Mouse (Mus musculus) liver, embryonic 11.5 days (tissue): ENCODE measurements around the gene Kri1. TPM values are rescaled to one million over a fixed set of nuclear protein-coding genes. Genes with fewer than 3 reads are reported as not detected.
"Not testable (repeated sequence)": the region's sequence is repeated elsewhere in the genome, so short reads cannot be mapped to it uniquely, and the experiment has no call there.

Experiments
- ATAC-seq: fragments of 200-750 bp; cut with Nextera tagmentation; replicated peaks from 2 replicates; pipeline ENCODE4 v1.8.0; 2017; ENCODE audit warnings: moderate number of reproducible peaks, mild to moderate bottlenecking, moderate TSS enrichment, moderate library complexity; ENCODE audit not compliant: low FRiP score
- DNase-seq: peaks from one replicate; pipeline ENCODE4 v3.0.0-alpha.2; 2017; ENCODE audit warnings: low spot score
- H3K27ac ChIP-seq: fragments of 300-500 bp; sonication (generic); 2 replicates; pipeline ENCODE4 v1.5.1; 2014; ENCODE audit warnings: mild to moderate bottlenecking, low read depth, low read length, control low read depth
- H3K27me3 ChIP-seq: fragments of 300-500 bp; sonication (generic); replicated peaks from 2 replicates; pipeline ENCODE4 v1.6.1; 2014; ENCODE audit warnings: low read length, mixed read lengths; ENCODE audit not compliant: control insufficient read depth, insufficient read depth
- H3K36me3 ChIP-seq: fragments of 300-500 bp; sonication (generic); 2 replicates; pipeline ENCODE4 v1.6.1; 2014; ENCODE audit warnings: mild to moderate bottlenecking, low read length, moderate library complexity, mixed read lengths; ENCODE audit not compliant: control insufficient read depth, insufficient read depth
- H3K4me1 ChIP-seq: fragments of 300-500 bp; sonication (generic); replicated peaks from 2 replicates; pipeline ENCODE4 v1.6.1; 2014; ENCODE audit warnings: low read length, mixed read lengths; ENCODE audit not compliant: control insufficient read depth, insufficient read depth
- H3K4me2 ChIP-seq: fragments of 300-500 bp; sonication (generic); 2 replicates; pipeline ENCODE4 v1.6.1; 2014; ENCODE audit warnings: mild to moderate bottlenecking, control low read depth, moderate library complexity
- H3K4me3 ChIP-seq: fragments of 300-500 bp; sonication (generic); 2 replicates; pipeline ENCODE4 v1.5.1; 2014; ENCODE audit warnings: low read depth, low read length, control low read depth
- H3K9ac ChIP-seq: fragments of 300-500 bp; sonication (generic); 2 replicates; pipeline ENCODE4 v1.6.1; 2014; ENCODE audit warnings: low read depth, low read length, control low read depth
- H3K9me3 ChIP-seq: fragments of 300-500 bp; sonication (generic); 2 replicates; pipeline ENCODE4 v1.6.1; 2016; ENCODE audit warnings: low read length, inconsistent platforms, mixed read lengths; ENCODE audit not compliant: control insufficient read depth
- WGBS: fragments of 180-500 bp; shearing (Covaris S2); extraction: QIAGEN DNeasy Blood & Tissue Kit; methylation state at CpG from one replicate; pipeline ENCODE4 v1.1.7; 2014; 5-methylcytosine and 5-hydroxymethylcytosine counted together
- polyA plus RNA-seq: library from polyadenylated mRNA; unstranded; fragments of >200 nt; fragmentation: Nextera tagmentation; extraction: Ambion mirVana; gene quantifications from 2 replicates; pipeline ENCODE4 v1.2.1, GENCODE M21; 2014

Kri1 gene
- polyA plus RNA-seq, 1 experiment from 2014 or later: 24.2 TPM

DNA sequence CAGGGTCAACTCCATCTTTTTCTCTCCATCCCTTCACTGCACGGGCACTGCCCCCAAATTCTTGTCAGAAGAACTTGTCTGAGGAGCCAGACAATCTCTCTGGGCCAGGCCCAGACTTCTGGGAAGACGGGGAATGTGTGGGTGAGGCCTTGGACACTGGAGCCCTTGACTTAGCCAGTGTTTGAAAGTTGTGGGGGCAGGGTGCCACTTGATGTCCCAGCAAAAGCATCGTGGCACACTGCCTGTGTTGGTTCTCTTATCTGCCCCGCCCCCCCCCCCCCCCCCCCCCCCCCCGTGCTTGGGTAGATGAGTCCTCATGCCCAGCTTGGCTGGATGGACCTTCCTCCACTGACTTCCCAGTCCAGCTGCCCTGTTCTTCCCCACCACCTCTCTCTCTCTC lies 41.3 kb upstream of the Kri1 start:
- no peaks in the 10 kb centered on the region for H3K9me3 ChIP-seq
- 43% methylated on average over 3 of the region's 5 CpGs for WGBS
- H3K4me3 ChIP-seq: no peak overlapping the region
- ATAC-seq (no peak), DNase-seq (no peak)
- H3K27ac ChIP-seq: no peak overlapping the region
- H3K4me1 ChIP-seq: peaks cover 25% of the 10 kb centered on the region
- no peaks in the 10 kb centered on the region for H3K27me3 ChIP-seq
- no peak overlapping the region for H3K4me2 ChIP-seq
- no peak overlapping the region for H3K9ac ChIP-seq
- H3K36me3 ChIP-seq: no peaks in the 10 kb centered on the region

DNA sequence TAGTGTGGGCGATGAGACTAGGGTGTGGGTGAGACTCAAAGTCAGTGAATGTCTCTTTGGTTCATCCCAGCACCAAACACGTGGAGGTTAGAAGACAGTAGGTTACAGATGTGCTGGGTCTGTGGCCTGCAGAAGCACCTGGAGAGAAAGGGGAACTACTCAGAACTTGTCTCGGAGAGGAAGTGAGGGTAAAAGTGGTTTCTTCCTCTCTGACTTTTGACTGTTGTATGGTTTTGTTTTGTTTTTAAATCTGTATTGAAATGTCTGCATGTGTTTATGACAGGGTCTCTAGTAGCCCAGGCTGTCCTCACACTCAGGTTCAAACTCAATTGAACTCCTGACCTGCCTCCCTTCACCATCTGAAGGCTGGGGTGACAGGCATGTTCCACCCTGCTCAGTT lies 40.3 kb upstream of the Kri1 start:
- Histone ChIP-seq H3K4me3 (no peak overlapping the region), H3K4me2 (no peak overlapping the region), H3K9ac (no peak overlapping the region), H3K4me1 (peaks cover 31% of the 10 kb centered on the region), H3K9me3 (no peaks in the 10 kb centered on the region), H3K27me3 (no peaks in the 10 kb centered on the region), H3K36me3 (no peaks in the 10 kb centered on the region), H3K27ac (no peak overlapping the region)
- ATAC-seq (no peak), DNase-seq (no peak)
- WGBS: 61% methylated on average over 3 of the region's 3 CpGs

DNA sequence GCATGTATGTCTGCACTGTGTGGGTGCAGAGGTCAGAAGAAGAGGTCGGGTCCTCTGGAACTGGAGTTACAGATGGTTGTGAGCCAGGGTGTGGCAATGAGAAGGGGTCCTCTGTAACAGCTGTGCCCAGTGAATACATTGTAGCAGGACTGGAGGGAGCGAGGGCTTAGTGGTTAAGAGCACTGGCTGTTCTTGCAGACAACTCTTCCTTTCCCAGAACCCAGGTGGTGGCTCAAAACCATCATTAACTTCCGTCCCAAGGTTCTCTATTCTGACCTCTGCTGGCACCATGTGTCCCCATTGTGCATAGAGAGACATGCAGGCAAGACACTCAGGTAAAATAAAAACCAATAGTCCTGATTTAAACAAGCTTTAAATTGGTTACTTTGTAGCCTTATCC lies 39.8 kb upstream of the Kri1 start:
- Histone ChIP-seq H3K9me3 (no peaks in the 10 kb centered on the region), H3K36me3 (no peaks in the 10 kb centered on the region), H3K27ac (no peak overlapping the region), H3K4me2 (no peak overlapping the region), H3K27me3 (no peaks in the 10 kb centered on the region), H3K4me3 (no peak overlapping the region), H3K4me1 (peaks cover 30% of the 10 kb centered on the region), H3K9ac (no peak overlapping the region)
- DNase-seq (no peak), ATAC-seq (no peak)
- 49% methylated on average over 3 of the region's 3 CpGs for WGBS

DNA sequence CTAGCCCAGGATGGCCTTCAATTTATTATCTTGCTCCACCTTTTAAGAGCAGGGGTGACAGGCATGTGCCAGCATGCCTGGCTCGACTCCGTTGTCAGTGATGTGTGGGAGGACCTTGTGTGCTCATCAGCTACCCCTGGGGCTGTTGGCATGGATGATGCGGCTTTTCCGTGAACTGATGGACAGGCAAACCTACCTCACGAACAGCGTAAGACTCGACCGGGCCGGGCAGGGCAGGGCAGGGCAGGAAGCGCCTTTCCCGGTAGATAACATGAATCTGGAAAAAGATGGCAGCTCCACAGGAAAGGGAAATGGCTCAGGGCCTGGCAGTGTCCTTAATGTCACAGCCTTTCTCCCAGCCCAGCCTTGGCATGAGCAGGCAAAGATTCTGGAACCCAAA lies 36.5 kb upstream of the Kri1 start:
- Histone ChIP-seq H3K4me3 (no peak overlapping the region), H3K36me3 (no peaks in the 10 kb centered on the region), H3K27me3 (no peaks in the 10 kb centered on the region), H3K4me2 (no peak overlapping the region), H3K9me3 (no peaks in the 10 kb centered on the region), H3K27ac (no peak overlapping the region), H3K4me1 (peaks cover 32% of the 10 kb centered on the region), H3K9ac (no peak overlapping the region)
- WGBS: 51% methylated on average over 11 of the region's 11 CpGs
- no peak for DNase-seq
- no peak for ATAC-seq

DNA sequence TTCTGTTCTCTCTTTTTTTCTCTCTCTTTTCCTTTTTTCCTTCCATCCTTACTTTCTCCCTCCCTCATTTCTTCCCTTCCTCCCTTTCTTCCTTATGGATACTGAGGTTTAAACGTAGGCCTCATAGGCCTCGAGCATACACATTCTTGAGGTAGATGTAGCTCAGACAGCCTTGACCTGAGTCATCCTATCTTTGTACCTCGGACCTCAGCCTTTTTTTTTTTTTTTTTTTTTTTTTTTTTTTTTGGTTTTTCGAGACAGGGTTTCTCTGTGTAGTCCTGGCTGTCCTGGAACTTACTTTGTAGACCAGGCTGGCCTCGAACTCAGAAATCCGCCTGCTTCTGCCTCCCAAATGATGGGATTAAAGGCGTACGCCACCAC lies 35.1 kb upstream of the Kri1 start:
- not testable (repeated sequence) for H3K27ac ChIP-seq, H3K27me3 ChIP-seq, H3K4me3 ChIP-seq, H3K9ac ChIP-seq, H3K36me3 ChIP-seq, ATAC-seq, DNase-seq, H3K9me3 ChIP-seq
- Histone ChIP-seq H3K4me1 (peaks cover 30% of the 10 kb centered on the region), H3K4me2 (peak overlapping the region; percentile 99)
- WGBS: 70% methylated on average over 7 of the region's 8 CpGs

DNA sequence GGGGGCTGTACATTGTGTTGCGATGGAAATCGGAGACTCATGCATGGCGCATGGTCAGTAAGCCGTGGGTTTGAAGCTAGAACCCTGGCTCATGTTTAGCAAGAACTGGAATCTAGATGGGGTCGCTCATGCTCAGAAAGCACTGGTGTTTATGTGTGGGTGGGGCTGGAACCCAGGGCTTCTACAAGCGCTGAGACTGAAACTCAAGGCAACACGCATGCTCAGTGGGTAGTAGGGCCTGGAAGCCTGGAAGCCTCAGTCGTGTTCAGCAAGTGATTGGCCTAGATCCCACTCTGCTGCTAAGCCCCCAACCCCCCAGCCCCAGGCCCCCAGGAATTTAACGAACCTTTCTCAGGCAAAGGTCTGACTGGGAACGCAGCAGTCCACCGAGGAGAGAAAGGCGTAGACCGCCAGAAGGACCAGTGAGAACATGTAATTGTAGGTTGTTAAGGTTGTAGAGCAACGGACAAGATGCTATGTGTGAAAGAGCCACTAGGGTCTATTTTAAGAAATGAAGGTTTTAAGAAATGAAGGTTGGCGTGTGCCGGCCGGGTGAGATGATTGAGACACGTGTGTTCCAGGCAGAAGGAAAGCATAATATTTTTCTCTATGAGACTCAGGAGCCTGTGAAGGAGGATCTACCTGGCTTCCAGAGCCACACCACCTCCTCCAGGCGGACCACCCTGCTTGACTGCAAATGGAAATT lies 34.6 kb upstream of the Kri1 start:
- H3K27ac ChIP-seq: peak overlapping the region; percentile 79
- ATAC-seq: no peak
- WGBS: 70% methylated on average over 19 of the region's 19 CpGs

DNA sequence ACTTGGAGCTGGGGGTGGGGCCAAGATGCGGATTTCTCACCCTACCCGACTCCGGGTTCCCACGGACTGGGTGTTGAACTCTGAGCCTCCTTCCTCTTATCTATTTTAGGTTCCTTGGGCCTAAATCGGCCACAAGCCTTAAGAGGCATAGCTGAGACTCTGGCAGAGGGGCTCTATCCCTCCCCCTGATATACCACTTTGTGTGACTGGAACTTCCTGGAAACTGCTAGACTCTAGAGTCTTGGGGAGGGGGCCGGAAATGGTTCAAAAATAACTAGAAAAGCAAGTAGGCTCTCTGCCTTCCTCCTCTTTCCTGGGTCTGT lies 33.7 kb upstream of the Kri1 start:
- DNase-seq: no peak

More for the DNA sequence above, 34.6 kb upstream of the Kri1 start:
- Histone ChIP-seq H3K9me3 (no peaks in the 10 kb centered on the region), H3K4me2 (peak overlapping the region; percentile 99), H3K4me1 (peaks cover 30% of the 10 kb centered on the region), H3K9ac (peak overlapping the region; percentile 82; the same call in 1 of the 2 replicates), H3K27me3 (no peaks in the 10 kb centered on the region), H3K4me3 (peak overlapping the region; percentile 83), H3K36me3 (no peaks in the 10 kb centered on the region)
- DNase-seq: no peak

DNA sequence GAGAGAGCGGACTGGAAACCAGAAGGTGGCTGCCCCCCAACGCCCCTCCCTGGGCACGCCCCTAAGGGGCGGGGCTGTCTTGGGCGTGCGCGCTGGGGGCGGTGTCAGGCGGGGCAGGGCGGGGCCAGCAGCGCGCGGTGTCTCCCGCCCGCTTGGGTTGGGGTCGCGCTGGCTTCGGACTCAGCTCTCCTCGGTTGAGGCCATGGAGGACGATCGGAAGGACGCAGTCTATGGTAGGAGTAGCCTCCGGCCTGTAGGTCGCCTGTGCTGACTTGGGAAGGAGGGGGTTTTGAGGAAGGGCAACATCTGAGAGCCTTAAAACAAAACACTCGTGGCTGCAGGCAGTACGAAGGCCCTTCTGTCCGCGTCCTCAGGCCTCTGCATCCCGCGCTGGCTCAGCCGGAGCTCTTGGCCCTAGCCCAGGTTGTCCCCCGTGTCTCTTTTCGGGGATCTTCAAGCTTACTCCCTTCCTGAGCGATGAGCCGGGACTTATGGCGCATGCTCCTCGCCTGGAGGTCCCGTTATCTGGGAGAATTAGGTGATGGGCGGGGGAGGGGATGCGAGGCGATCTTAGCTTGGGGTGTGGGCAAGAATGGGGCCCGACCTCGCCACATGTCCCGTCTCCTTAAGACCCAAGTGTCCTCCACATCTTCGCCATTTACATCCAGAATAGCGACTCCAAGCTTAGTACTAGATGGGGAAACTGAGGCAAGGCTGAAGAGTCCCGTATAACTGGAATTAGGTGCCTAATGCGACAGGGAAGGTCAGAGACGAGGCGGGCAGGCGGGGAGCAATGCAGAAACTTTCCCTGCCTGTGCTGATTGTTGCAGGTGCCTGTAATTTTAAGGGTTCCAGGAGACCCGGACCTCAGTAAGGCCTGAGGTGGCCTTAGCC lies 33.1 kb upstream of the Kri1 start, which contains the start of gene Slc44a2:
Gene Slc44a2 (plus strand): TSS at position 80 of the 894 bp plus-strand sequence.
- DNase-seq: peak; percentile 89
- Histone ChIP-seq H3K9me3 (no peaks in the 10 kb centered on the region), H3K9ac (peak within 1 kb of the TSS; percentile 82), H3K4me3 (peak within 1 kb of the TSS; percentile 83), H3K4me2 (peak within 1 kb of the TSS; percentile 99), H3K27ac (peak within 1 kb of the TSS; percentile 79), H3K36me3 (no peaks in the 10 kb centered on the region), H3K27me3 (no peaks in the 10 kb centered on the region), H3K4me1 (peaks cover 30% of the 10 kb centered on the region)
- peak; percentile 92 for ATAC-seq
- under 1% methylated on average over 52 of the region's 52 CpGs for WGBS

More for the DNA sequence above, 33.7 kb upstream of the Kri1 start:
- Histone ChIP-seq H3K36me3 (no peaks in the 10 kb centered on the region), H3K27me3 (no peaks in the 10 kb centered on the region), H3K4me3 (peak overlapping the region; percentile 83), H3K9me3 (no peaks in the 10 kb centered on the region), H3K27ac (peak overlapping the region; percentile 79), H3K9ac (peak overlapping the region; percentile 82), H3K4me2 (peak overlapping the region; percentile 99), H3K4me1 (peaks cover 30% of the 10 kb centered on the region)
- peak; percentile 72 for ATAC-seq
- 4% methylated on average over 6 of the region's 6 CpGs for WGBS
